Mouse (Mus musculus): ENCODE measurements around the gene Pkn3.

- TF ChIP-seq CTCF (IDR thresholded peaks at IDR 0.05; ENCODE audit: extremely low read depth, insufficient read depth, low read length) (no peak), POLR2A (IDR thresholded peaks at IDR 0.05; ENCODE audit: extremely low read depth, insufficient read depth, low read length) (no peak)
Observed at GRCm38 (mm10) chr2:30047127-30047526, 30.4 kb upstream of the Pkn3 start.

Measured in cortical plate, adult 2 months (tissue).